Mouse (Mus musculus) lung, postnatal 4 days (tissue): ENCODE data around the gene Obsl1.
A peak's percentile ranks its signal among the peaks of the same experiment; 100 is the strongest.

Experiments
- DNase-seq, 2 experiments: peaks; one replicate each; pipeline ENCODE4 v3.0.0; 2021

Gene Obsl1

GRCm38 (mm10) chr1:75505956-75506831 is at the start of gene Obsl1:
Gene Obsl1 (minus strand): TSS chr1:75506452.
- DNase-seq = peak; percentile 83 to 92

GRCm38 (mm10) chr1:75555680-75556079 is 49.4 kb upstream of the Obsl1 start:
- peak in 1 of 2 experiments; percentile 14 for DNase-seq

GRCm38 (mm10) chr1:75550586-75550985 is 44.3 kb upstream of the Obsl1 start:
- peak in 1 of 2 experiments; percentile 18 for DNase-seq

GRCm38 (mm10) chr1:75549289-75550279 is 43.3 kb upstream of the Obsl1 start:
- peak in 1 of 2 experiments; percentile 22 for DNase-seq

- DNase-seq = peak in 1 of 2 experiments; percentile 18
Measured at GRCm38 (mm10) chr1:75548871-75549270, 42.6 kb upstream of the Obsl1 start.

GRCm38 (mm10) chr1:75548083-75548482 is 41.8 kb upstream of the Obsl1 start:
- peak in 1 of 2 experiments; percentile 16 for DNase-seq

GRCm38 (mm10) chr1:75547351-75547750 is 41.1 kb upstream of the Obsl1 start:
- DNase-seq = peak in 1 of 2 experiments; percentile 20

GRCm38 (mm10) chr1:75545965-75546956 is 40.0 kb upstream of the Obsl1 start, which contains the start of gene Slc4a3:
Gene Slc4a3 (plus strand): TSS chr1:75546266.
- DNase-seq = peak; percentile 76 to 84

- no peak for DNase-seq
Measured at GRCm38 (mm10) chr1:75544351-75544750, 38.1 kb upstream of the Obsl1 start.

GRCm38 (mm10) chr1:75541496-75541895 is 35.2 kb upstream of the Obsl1 start:
- DNase-seq = peak in 1 of 2 experiments; percentile 5

GRCm38 (mm10) chr1:75538597-75539190 is 32.4 kb upstream of the Obsl1 start:
- DNase-seq = no peak

GRCm38 (mm10) chr1:75537587-75537986 is 31.3 kb upstream of the Obsl1 start:
- DNase-seq = no peak

GRCm38 (mm10) chr1:75533325-75534252 is 27.3 kb upstream of the Obsl1 start:
- DNase-seq = no peak

GRCm38 (mm10) chr1:75532280-75533172 is 26.3 kb upstream of the Obsl1 start:
- DNase-seq = no peak

- DNase-seq = no peak
Measured at GRCm38 (mm10) chr1:75530546-75530945, 24.3 kb upstream of the Obsl1 start.

GRCm38 (mm10) chr1:75524679-75525078 is 18.4 kb upstream of the Obsl1 start:
- peak; percentile 15 to 56 for DNase-seq

- peak; percentile 94 to 96 for DNase-seq
Measured at GRCm38 (mm10) chr1:75521321-75522031, 15.2 kb upstream of the Obsl1 start, which contains the start of gene Stk11ip. Gene Stk11ip (plus strand): TSS chr1:75521529.

GRCm38 (mm10) chr1:75519576-75519975 is 13.3 kb upstream of the Obsl1 start:
- DNase-seq = peak; percentile 14 to 48
